Comparison of ENCODE assay signal across 8 mouse cellular contexts in the genomic region with DNA sequence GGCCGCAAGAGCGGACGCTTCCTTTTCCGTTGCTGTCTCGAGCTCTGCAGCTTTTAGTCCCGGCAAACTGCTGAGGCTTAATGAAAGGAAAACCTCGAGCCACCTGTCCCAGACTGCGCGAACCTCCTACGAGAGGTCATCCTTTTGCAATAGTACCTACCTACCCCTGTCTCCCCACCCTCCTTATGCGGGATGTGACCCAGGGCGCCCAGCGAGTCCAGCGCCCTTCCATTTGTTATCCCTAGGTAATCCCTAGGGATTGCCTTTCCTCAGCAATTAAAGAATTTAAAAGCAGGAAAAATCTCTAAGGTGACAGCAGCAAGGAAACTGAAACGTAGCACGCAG. TPM values are rescaled to one million over a fixed set of nuclear protein-coding genes. Genes with fewer than 3 reads are reported as not detected.
DNase-seq lines count a peak whose midpoint lies in the region; ATAC-seq and TF ChIP-seq lines count a peak whose summit lies in the region.

No protein-coding gene starts in this region.

- peaks cover 7% of the 10 kb centered on the region; the same call in 1 of the 2 replicates for H3K9me3 ChIP-seq in neural tube, embryonic 11.5 days (ENCODE audit: control insufficient read depth, low read length)
- H3K9me3 ChIP-seq in liver, embryonic 14.5 days (ENCODE audit: control insufficient read depth, low read length), result no peaks in the 10 kb centered on the region

- intact Hi-C loops in left cerebral cortex, postnatal 10 days (cut with DNase I), result no loop called here

- peak overlapping the region; percentile 74 for H3K27ac ChIP-seq in cerebellum, adult 2 months (ENCODE audit: insufficient read depth, low read length)
- H3K27ac ChIP-seq in neural tube, embryonic 11.5 days (ENCODE audit: low read depth, low read length), result peak overlapping the region; percentile 29; the same call in 1 of the 2 replicates
- no peak overlapping the region for H3K27ac ChIP-seq in liver, embryonic 14.5 days

- under 1% methylated on average over 16 of the region's 16 CpGs for WGBS in cerebellum, adult 2 months
- 2% methylated on average over 16 of the region's 16 CpGs for WGBS in neural tube, embryonic 11.5 days
- WGBS in liver, embryonic 14.5 days (ENCODE audit: insufficient replicate concordance), result 2% methylated on average over 16 of the region's 16 CpGs

- no peak for TF ChIP-seq EP300 in liver, embryonic 14.5 days (IDR thresholded peaks at IDR 0.05; ENCODE audit: low read depth)

- no peak for DNase-seq in cerebellum, adult 2 months
- no peak for DNase-seq in cerebellum, postnatal 4 days (ENCODE audit: low spot score in 2 of 2)
- DNase-seq in neural tube, embryonic 11.5 days (ENCODE audit: low spot score), result no peak
- DNase-seq in neural tube, embryonic 10.5 days (ENCODE audit: extremely low spot score, low spot score), result no peak
- no peak for DNase-seq in liver, embryonic 14.5 days (ENCODE audit: low read depth in 3 of 3, low spot score in 3 of 3)
- DNase-seq in telencephalon, adult 2 months (ENCODE audit: low read depth, low spot score), result peak; percentile 24
- DNase-seq in left cerebral cortex, postnatal 10 days (ENCODE audit: extremely low spot score in 1 of 2, low spot score in 2 of 2), result no peak
- DNase-seq in urinary bladder, postnatal 14 days (ENCODE audit: low spot score), result no peak

- no peaks in the 10 kb centered on the region for H3K27me3 ChIP-seq in cerebellum, adult 2 months (ENCODE audit: control insufficient read depth, insufficient read depth, low read length)
- H3K27me3 ChIP-seq in neural tube, embryonic 11.5 days (ENCODE audit: control insufficient read depth, insufficient read depth, low read length), result no peaks in the 10 kb centered on the region
- H3K27me3 ChIP-seq in liver, embryonic 14.5 days (ENCODE audit: control insufficient read depth, insufficient read depth, low read length), result no peaks in the 10 kb centered on the region

- H3K4me1 ChIP-seq in cerebellum, adult 2 months (ENCODE audit: control insufficient read depth, insufficient read depth, low read length), result no peaks in the 10 kb centered on the region
- 0 out of 2 replicates have a peak, but pooled peaks cover 3% of the 10 kb centered on the region for H3K4me1 ChIP-seq in neural tube, embryonic 11.5 days (ENCODE audit: control insufficient read depth, insufficient read depth, low read length)
- H3K4me1 ChIP-seq in liver, embryonic 14.5 days (replicated peaks; ENCODE audit: control insufficient read depth in 2 of 2, insufficient read depth in 2 of 2, low read length in 1 of 2), result peaks cover 0 to 3% of the 10 kb centered on the region in 2 experiments; a peak in 2 of 4 replicates

- no peak for TF ChIP-seq CTCF in cerebellum, adult 2 months (IDR thresholded peaks at IDR 0.05; ENCODE audit: borderline replicate concordance, insufficient read depth, low read depth, low read length)
- TF ChIP-seq CTCF in liver, embryonic 14.5 days (IDR thresholded peaks at IDR 0.05; ENCODE audit: low read depth), result no peak

- peak overlapping the region; percentile 72 for H3K9ac ChIP-seq in neural tube, embryonic 11.5 days (ENCODE audit: low read length)
- peak overlapping the region; percentile 40; the same call in 1 of the 2 replicates for H3K9ac ChIP-seq in liver, embryonic 14.5 days (replicated peaks)

- peak overlapping the region; percentile 80 for H3K4me3 ChIP-seq in cerebellum, adult 2 months (replicated peaks; ENCODE audit: insufficient read depth, low read depth, low read length)
- peak overlapping the region; percentile 36 for H3K4me3 ChIP-seq in neural tube, embryonic 11.5 days (ENCODE audit: low read depth, low read length)
- peak overlapping the region; percentile 30 to 49 for H3K4me3 ChIP-seq in liver, embryonic 14.5 days (ENCODE audit: insufficient read depth in 1 of 2, low read depth in 2 of 2, low read length in 2 of 2)

- H3K36me3 ChIP-seq in neural tube, embryonic 11.5 days (ENCODE audit: control insufficient read depth, insufficient read depth, low read length), result peaks cover 11% of the 10 kb centered on the region
- H3K36me3 ChIP-seq in liver, embryonic 14.5 days (replicated peaks; ENCODE audit: control insufficient read depth, insufficient read depth, low read depth), result no peaks in the 10 kb centered on the region

- no peak for TF ChIP-seq POLR2A in cerebellum, adult 2 months (IDR thresholded peaks at IDR 0.05; ENCODE audit: borderline replicate concordance, insufficient read depth, low read length)

- no peak for ATAC-seq in neural tube, embryonic 11.5 days (ENCODE audit: insufficient read depth, low FRiP score, low TSS enrichment)
- ATAC-seq in liver, embryonic 14.5 days (ENCODE audit: insufficient read depth), result peak; percentile 65

- peak overlapping the region; percentile 75 for H3K4me2 ChIP-seq in neural tube, embryonic 11.5 days (ENCODE audit: low read depth)
- peak overlapping the region; percentile 78 for H3K4me2 ChIP-seq in liver, embryonic 14.5 days (ENCODE audit: low read depth)

RNA-seq across cellular contexts. Expression of gene Zscan18, which starts 0.3 kb away (rescaled TPM):
- 10.8 and 11.2 TPM in 2 replicates for polyA plus RNA-seq in cerebellum, adult 2 months (2012; rRNA removed)
- polyA plus RNA-seq in neural tube, embryonic 11.5 days (2014; fragmentation: Nextera tagmentation; extraction: Ambion mirVana), result 12.5 and 13.9 TPM in 2 replicates
- polyA plus RNA-seq in liver, embryonic 14.5 days (2012; rRNA removed), result 0.34 and 0.39 TPM in 2 replicates
- polyA plus RNA-seq in liver, embryonic 14.5 days (2014; fragmentation: Nextera tagmentation; extraction: Ambion mirVana), result 0.16 and 0.37 TPM in 2 replicates
- 10 to 100 TPM; 22.1 to 23.4 TPM for total RNA-seq in left cerebral cortex, postnatal 10 days (2021)

RNA-seq across cellular contexts. Expression of gene Zfp329, which starts 15.0 kb away (rescaled TPM):
- polyA plus RNA-seq in cerebellum, adult 2 months (2012; rRNA removed), result 16.3 and 16.7 TPM in 2 replicates
- 19.2 and 19.9 TPM in 2 replicates for polyA plus RNA-seq in neural tube, embryonic 11.5 days (2014; fragmentation: Nextera tagmentation; extraction: Ambion mirVana)
- polyA plus RNA-seq in liver, embryonic 14.5 days (2012; rRNA removed), result 1.7 and 2.6 TPM in 2 replicates
- 1.4 and 1.5 TPM in 2 replicates for polyA plus RNA-seq in liver, embryonic 14.5 days (2014; fragmentation: Nextera tagmentation; extraction: Ambion mirVana)
- 10 to 100 TPM; 20.2 to 20.9 TPM for total RNA-seq in left cerebral cortex, postnatal 10 days (2021)

RNA-seq across cellular contexts. Expression of gene Zfp110, which starts 30.9 kb away (rescaled TPM):
- 12.6 and 13.5 TPM in 2 replicates for polyA plus RNA-seq in cerebellum, adult 2 months (2012; rRNA removed)
- polyA plus RNA-seq in neural tube, embryonic 11.5 days (2014; fragmentation: Nextera tagmentation; extraction: Ambion mirVana), result 29.4 and 32.7 TPM in 2 replicates
- 2.7 and 4.4 TPM in 2 replicates for polyA plus RNA-seq in liver, embryonic 14.5 days (2012; rRNA removed)
- polyA plus RNA-seq in liver, embryonic 14.5 days (2014; fragmentation: Nextera tagmentation; extraction: Ambion mirVana), result 8.5 and 12.0 TPM in 2 replicates
- total RNA-seq in left cerebral cortex, postnatal 10 days (2021), result 10 to 100 TPM; 14.5 to 16.7 TPM
